Mouse (Mus musculus) neural tube, embryonic 15.5 days (tissue): ENCODE results near the gene Btla. TPM values are rescaled to one million over a fixed set of nuclear protein-coding genes. Genes with fewer than 3 reads are reported as not detected.

Experiments
- ATAC-seq: fragments of 200-750 bp; cut with Nextera tagmentation; 2 replicates; pipeline ENCODE4 v1.8.0; 2017; ENCODE audit warnings: mild to moderate bottlenecking, moderate TSS enrichment, moderate library complexity; ENCODE audit not compliant: low FRiP score
- H3K27ac ChIP-seq: fragments of 300-500 bp; sonication (generic); replicated peaks from 2 replicates; pipeline ENCODE4 v1.5.1; 2015; ENCODE audit warnings: mild to moderate bottlenecking, inconsistent platforms
- H3K27me3 ChIP-seq: fragments of 300-500 bp; sonication (generic); replicated peaks from 2 replicates; pipeline ENCODE4 v1.6.1; 2015; ENCODE audit warnings: inconsistent platforms
- H3K36me3 ChIP-seq: fragments of 300-500 bp; sonication (generic); 2 replicates; pipeline ENCODE4 v1.6.1; 2015; ENCODE audit warnings: inconsistent platforms
- H3K4me1 ChIP-seq: fragments of 300-500 bp; sonication (generic); 2 replicates; pipeline ENCODE4 v1.6.1; 2015; ENCODE audit warnings: inconsistent platforms
- H3K4me2 ChIP-seq: fragments of 300-500 bp; sonication (generic); 2 replicates; pipeline ENCODE4 v1.6.1; 2015; ENCODE audit warnings: inconsistent platforms, mild to moderate bottlenecking, moderate library complexity
- H3K4me3 ChIP-seq: fragments of 300-500 bp; sonication (generic); replicated peaks from 2 replicates; pipeline ENCODE4 v1.5.1; 2015; ENCODE audit warnings: mild to moderate bottlenecking, inconsistent platforms
- H3K9ac ChIP-seq: fragments of 300-500 bp; sonication (generic); replicated peaks from 2 replicates; pipeline ENCODE4 v1.6.1; 2015; ENCODE audit warnings: mild to moderate bottlenecking, inconsistent platforms
- H3K9me3 ChIP-seq: fragments of 300-500 bp; sonication (generic); replicated peaks from 2 replicates; pipeline ENCODE4 v1.6.1; 2016; ENCODE audit warnings: inconsistent platforms
- WGBS: fragments of 180-500 bp; shearing (Covaris S2); methylation state at CpG from one replicate; pipeline ENCODE4 v1.1.7; 2015; ENCODE audit warnings: mixed read lengths; 5-methylcytosine and 5-hydroxymethylcytosine counted together
- polyA plus RNA-seq: library from polyadenylated mRNA; unstranded; fragments of >200 nt; fragmentation: Nextera tagmentation; extraction: Ambion mirVana; gene quantifications from 2 replicates; pipeline ENCODE4 v1.2.1, GENCODE M21; 2015

The Btla gene
- polyA plus RNA-seq, 1 experiment from 2014 or later: 0.08 TPM

- no peak overlapping the region for H3K27ac ChIP-seq
- H3K4me1 ChIP-seq: no peaks in the 10 kb centered on the region
- no peaks in the 10 kb centered on the region for H3K36me3 ChIP-seq
- no peaks in the 10 kb centered on the region for H3K9me3 ChIP-seq
- H3K4me3 ChIP-seq: no peak overlapping the region
- whole genome bisulfite sequencing: 88% methylated on average over 1 of the region's 1 CpGs
- no peaks in the 10 kb centered on the region for H3K27me3 ChIP-seq
- no peak overlapping the region for H3K9ac ChIP-seq
- H3K4me2 ChIP-seq: no peak overlapping the region
- ATAC-seq: no peak
These were observed 7.2 kb downstream of the Btla start for GRCm38 (mm10) chr16:45231296-45231695.

GRCm38 (mm10) chr16:45233007-45233406 is 8.9 kb downstream of the Btla start:
- no peaks in the 10 kb centered on the region for H3K27me3 ChIP-seq
- no peak overlapping the region for H3K4me2 ChIP-seq
- H3K9ac ChIP-seq: no peak overlapping the region
- 33% methylated on average over 3 of the region's 3 CpGs for WGBS
- no peak for ATAC-seq
- H3K27ac ChIP-seq: no peak overlapping the region
- H3K36me3 ChIP-seq: no peaks in the 10 kb centered on the region
- H3K4me1 ChIP-seq: no peaks in the 10 kb centered on the region
- no peaks in the 10 kb centered on the region for H3K9me3 ChIP-seq
- no peak overlapping the region for H3K4me3 ChIP-seq

- H3K4me3 ChIP-seq: no peak overlapping the region
- no peaks in the 10 kb centered on the region for H3K27me3 ChIP-seq
- no peaks in the 10 kb centered on the region for H3K36me3 ChIP-seq
- H3K4me1 ChIP-seq: no peaks in the 10 kb centered on the region
- H3K9me3 ChIP-seq: no peaks in the 10 kb centered on the region
- no peak overlapping the region for H3K9ac ChIP-seq
- WGBS: 67% methylated on average over 1 of the region's 1 CpGs
- no peak overlapping the region for H3K27ac ChIP-seq
- H3K4me2 ChIP-seq: no peak overlapping the region
- no peak for ATAC-seq
These were observed 18.6 kb downstream of the Btla start for GRCm38 (mm10) chr16:45242700-45243099.

- Histone ChIP-seq H3K4me3 (no peak overlapping the region), H3K9ac (no peak overlapping the region), H3K27me3 (no peaks in the 10 kb centered on the region), H3K4me2 (no peak overlapping the region), H3K36me3 (no peaks in the 10 kb centered on the region), H3K4me1 (no peaks in the 10 kb centered on the region), H3K27ac (peak overlapping the region; percentile 51; the same call in 1 of the 2 replicates), H3K9me3 (no peaks in the 10 kb centered on the region)
- 16% methylated on average over 3 of the region's 3 CpGs for WGBS
- ATAC-seq: no peak
These were observed 20.9 kb downstream of the Btla start for GRCm38 (mm10) chr16:45244930-45245472.

- WGBS: 54% methylated on average over 2 of the region's 2 CpGs
- ATAC-seq: no peak
- no peaks in the 10 kb centered on the region for H3K36me3 ChIP-seq
- no peak overlapping the region for H3K27ac ChIP-seq
- H3K4me2 ChIP-seq: no peak overlapping the region
- H3K4me3 ChIP-seq: no peak overlapping the region
- no peak overlapping the region for H3K9ac ChIP-seq
- no peaks in the 10 kb centered on the region for H3K27me3 ChIP-seq
- no peaks in the 10 kb centered on the region for H3K9me3 ChIP-seq
- H3K4me1 ChIP-seq: peaks cover 4% of the 10 kb centered on the region
These were observed 25.6 kb downstream of the Btla start for GRCm38 (mm10) chr16:45249761-45250160.

- H3K4me3 ChIP-seq: no peak overlapping the region
These were observed 26.2 kb downstream of the Btla start for GRCm38 (mm10) chr16:45250317-45250716.

GRCm38 (mm10) chr16:45251773-45252413 is 27.8 kb downstream of the Btla start:
- Histone ChIP-seq H3K27ac (no peak overlapping the region), H3K4me2 (no peak overlapping the region), H3K9me3 (no peaks in the 10 kb centered on the region), H3K4me1 (peaks cover 4% of the 10 kb centered on the region), H3K4me3 (no peak overlapping the region), H3K27me3 (no peaks in the 10 kb centered on the region), H3K9ac (no peak overlapping the region), H3K36me3 (no peaks in the 10 kb centered on the region)
- ATAC-seq: no peak
- 88% methylated on average over 6 of the region's 6 CpGs for WGBS

More at GRCm38 (mm10) chr16:45250317-45250716, 26.2 kb downstream of the Btla start:
- Histone ChIP-seq H3K4me2 (no peak overlapping the region), H3K27ac (no peak overlapping the region), H3K36me3 (no peaks in the 10 kb centered on the region), H3K27me3 (no peaks in the 10 kb centered on the region), H3K4me1 (peaks cover 4% of the 10 kb centered on the region), H3K9me3 (no peaks in the 10 kb centered on the region), H3K9ac (no peak overlapping the region)
- no peak for ATAC-seq

GRCm38 (mm10) chr16:45255183-45255861 is 31.2 kb downstream of the Btla start:
- no peak overlapping the region for H3K27ac ChIP-seq
- no peaks in the 10 kb centered on the region for H3K36me3 ChIP-seq
- peaks cover 2% of the 10 kb centered on the region for H3K4me1 ChIP-seq
- H3K9me3 ChIP-seq: no peaks in the 10 kb centered on the region
- 85% methylated on average over 7 of the region's 7 CpGs for WGBS
- H3K27me3 ChIP-seq: no peaks in the 10 kb centered on the region
- H3K4me2 ChIP-seq: no peak overlapping the region
- H3K4me3 ChIP-seq: no peak overlapping the region
- no peak for ATAC-seq
- H3K9ac ChIP-seq: no peak overlapping the region

- Histone ChIP-seq H3K27me3 (no peaks in the 10 kb centered on the region), H3K4me2 (no peak overlapping the region), H3K4me1 (no peaks in the 10 kb centered on the region), H3K9me3 (no peaks in the 10 kb centered on the region), H3K9ac (no peak overlapping the region), H3K4me3 (no peak overlapping the region), H3K27ac (no peak overlapping the region), H3K36me3 (no peaks in the 10 kb centered on the region)
- no peak for ATAC-seq
- 92% methylated on average over 2 of the region's 2 CpGs for WGBS
These were observed 32.8 kb downstream of the Btla start for GRCm38 (mm10) chr16:45256895-45257294.

- H3K4me2 ChIP-seq: no peak overlapping the region
- WGBS: 91% methylated on average over 1 of the region's 1 CpGs
- H3K27ac ChIP-seq: no peak overlapping the region
- H3K9me3 ChIP-seq: no peaks in the 10 kb centered on the region
- no peak overlapping the region for H3K9ac ChIP-seq
- no peaks in the 10 kb centered on the region for H3K4me1 ChIP-seq
- H3K4me3 ChIP-seq: no peak overlapping the region
- no peaks in the 10 kb centered on the region for H3K27me3 ChIP-seq
- H3K36me3 ChIP-seq: no peaks in the 10 kb centered on the region
- ATAC-seq: no peak
These were observed 33.5 kb downstream of the Btla start for GRCm38 (mm10) chr16:45257567-45257966.

GRCm38 (mm10) chr16:45259663-45260062 is 35.5 kb downstream of the Btla start:
- Histone ChIP-seq H3K27me3 (no peaks in the 10 kb centered on the region), H3K4me1 (no peaks in the 10 kb centered on the region), H3K9me3 (no peaks in the 10 kb centered on the region), H3K36me3 (no peaks in the 10 kb centered on the region), H3K4me2 (no peak overlapping the region), H3K4me3 (no peak overlapping the region), H3K27ac (no peak overlapping the region), H3K9ac (no peak overlapping the region)
- 93% methylated on average over 2 of the region's 2 CpGs for WGBS
- ATAC-seq: no peak

GRCm38 (mm10) chr16:45261321-45261720 is 37.2 kb downstream of the Btla start:
- no peak overlapping the region for H3K4me3 ChIP-seq
- WGBS: 86% methylated on average over 2 of the region's 2 CpGs
- no peak overlapping the region for H3K9ac ChIP-seq
- no peaks in the 10 kb centered on the region for H3K9me3 ChIP-seq
- H3K4me1 ChIP-seq: no peaks in the 10 kb centered on the region
- no peak for ATAC-seq
- H3K27ac ChIP-seq: no peak overlapping the region
- H3K27me3 ChIP-seq: no peaks in the 10 kb centered on the region
- H3K36me3 ChIP-seq: no peaks in the 10 kb centered on the region
- H3K4me2 ChIP-seq: no peak overlapping the region
